Mouse (Mus musculus) hindbrain, embryonic 14.5 days (tissue): ENCODE measurements at regions not wholly inside any gene's neighbourhood (a gene's known extent, or its start where the extent isn't known, plus 50 kb on each side); places are given as distances from the start of the nearest gene placed in this dataset.

ENCODE experiments used
- ATAC-seq: fragments of 200-750 bp; cut with Nextera tagmentation; 2 replicates; pipeline ENCODE4 v1.8.0; 2017; ENCODE audit warnings: moderate number of reproducible peaks, mild to moderate bottlenecking, moderate TSS enrichment, moderate library complexity; ENCODE audit not compliant: low FRiP score
- DNase-seq: peaks from one replicate; pipeline ENCODE4 v3.0.0-alpha.2; 2015; ENCODE audit warnings: low spot score
- H3K27ac ChIP-seq: fragments of 300-500 bp; sonication (generic); 2 replicates; pipeline ENCODE4 v1.5.1; 2014; ENCODE audit warnings: mild to moderate bottlenecking, moderate library complexity
- H3K27me3 ChIP-seq: fragments of 300-500 bp; sonication (generic); 2 replicates; pipeline ENCODE4 v1.6.1; 2014; ENCODE audit warnings: mild to moderate bottlenecking, low read length, mixed read lengths; ENCODE audit not compliant: control insufficient read depth, insufficient read depth
- H3K36me3 ChIP-seq: fragments of 300-500 bp; sonication (generic); replicated peaks from 2 replicates; pipeline ENCODE4 v1.6.1; 2014; ENCODE audit not compliant: control insufficient read depth, insufficient read depth
- H3K4me1 ChIP-seq: fragments of 300-500 bp; sonication (generic); replicated peaks from 2 replicates; pipeline ENCODE4 v1.6.1; 2014; ENCODE audit warnings: antibody characterized with exemption, low read length, mixed read lengths; ENCODE audit not compliant: control insufficient read depth, insufficient read depth
- H3K4me2 ChIP-seq: fragments of 300-500 bp; sonication (generic); replicated peaks from 2 replicates; pipeline ENCODE4 v1.6.1; 2014; ENCODE audit warnings: mild to moderate bottlenecking, moderate library complexity
- H3K4me3 ChIP-seq: fragments of 300-500 bp; sonication (generic); replicated peaks from 2 replicates; pipeline ENCODE4 v1.5.1; 2014; ENCODE audit warnings: mild to moderate bottlenecking, low read length
- H3K9ac ChIP-seq: fragments of 300-500 bp; sonication (generic); 2 replicates; pipeline ENCODE4 v1.6.1; 2014
- H3K9me3 ChIP-seq: fragments of 300-500 bp; sonication (generic); 2 replicates; pipeline ENCODE4 v1.6.1; 2016; ENCODE audit warnings: low read length; ENCODE audit not compliant: control insufficient read depth
- WGBS: fragments of 180-500 bp; shearing (Covaris S2); extraction: QIAGEN DNeasy Blood & Tissue Kit; methylation state at CpG from one replicate; pipeline ENCODE4 v1.1.7; 2014; 5-methylcytosine and 5-hydroxymethylcytosine counted together

DNA sequence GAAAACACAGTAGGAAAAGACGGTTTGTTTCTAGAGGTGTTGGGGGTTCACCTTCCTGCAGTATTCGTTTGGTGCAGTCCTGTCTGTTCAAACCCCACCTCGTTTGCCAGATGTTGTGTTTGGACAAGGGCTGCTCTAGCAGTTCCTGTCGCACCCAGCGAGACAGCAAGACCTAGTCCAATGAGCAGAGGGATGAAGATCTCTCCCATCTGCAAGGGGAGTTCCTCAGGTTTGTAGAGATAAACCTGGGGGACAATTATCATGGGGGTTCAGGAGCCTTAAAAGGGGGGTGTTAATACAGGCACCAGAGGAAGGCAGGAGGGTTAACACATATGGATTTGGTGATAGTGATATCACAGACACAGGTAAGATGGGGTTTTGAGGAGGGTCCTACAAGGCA, 119.4 kb upstream of the Tmem164 start:
- Histone ChIP-seq H3K4me2 (no peak overlapping the region), H3K9ac (no peak overlapping the region), H3K4me3 (no peak overlapping the region), H3K27ac (no peak overlapping the region), H3K4me1 (no peaks in the 10 kb centered on the region), H3K27me3 (0 out of 2 replicates have a peak, but pooled peaks cover 4% of the 10 kb centered on the region), H3K9me3 (no peaks in the 10 kb centered on the region), H3K36me3 (no peaks in the 10 kb centered on the region)
- 86% methylated on average over 5 of the region's 5 CpGs for WGBS
- ATAC-seq (no peak), DNase-seq (no peak)

DNA sequence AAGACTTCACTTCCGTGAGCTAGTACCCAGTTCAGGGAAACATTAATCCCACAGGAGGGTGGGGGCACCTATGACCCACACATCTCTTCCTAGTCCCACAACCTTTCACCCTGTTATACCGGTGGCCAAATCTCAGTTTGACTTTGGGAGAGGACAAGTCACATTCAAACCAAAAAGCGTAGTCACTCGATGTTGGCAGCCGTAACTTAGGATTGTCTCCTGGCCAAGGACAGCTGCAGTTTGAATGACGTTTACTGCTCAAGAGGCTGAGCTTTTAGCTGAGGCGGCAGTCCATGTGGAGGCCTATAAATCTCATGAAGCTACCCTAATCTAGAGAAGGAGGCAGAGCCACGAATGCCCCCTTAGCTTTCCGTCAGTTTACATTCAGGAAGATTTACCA, 117.0 kb upstream of the Tmem164 start:
- DNase-seq (no peak), ATAC-seq (no peak)
- Histone ChIP-seq H3K4me2 (no peak overlapping the region), H3K9ac (no peak overlapping the region), H3K27ac (no peak overlapping the region), H3K9me3 (no peaks in the 10 kb centered on the region), H3K27me3 (0 out of 2 replicates have a peak, but pooled peaks cover 4% of the 10 kb centered on the region), H3K36me3 (no peaks in the 10 kb centered on the region), H3K4me3 (no peak overlapping the region), H3K4me1 (no peaks in the 10 kb centered on the region)
- 84% methylated on average over 9 of the region's 9 CpGs for WGBS

DNA sequence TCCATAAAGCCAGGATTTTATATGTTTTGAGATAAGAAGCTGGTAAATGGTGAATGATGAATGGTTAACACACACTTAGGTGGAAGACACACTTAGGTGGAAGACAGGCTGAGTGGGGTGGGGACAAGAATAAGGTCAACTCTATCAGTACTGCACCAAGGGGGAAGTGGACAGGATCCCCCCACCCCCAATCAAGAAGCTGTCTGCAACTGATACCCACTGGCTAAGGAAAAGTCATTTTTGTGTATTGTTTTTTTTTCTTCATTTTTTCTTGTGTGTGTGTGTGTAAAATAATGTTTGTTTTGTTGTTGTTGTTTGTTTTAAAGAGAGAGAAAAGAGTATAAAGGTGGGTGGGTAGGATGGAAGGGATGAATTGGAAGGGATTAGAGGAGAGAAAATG, 109.4 kb upstream of the Tmem164 start:
- no peaks in the 10 kb centered on the region for H3K4me1 ChIP-seq

DNA sequence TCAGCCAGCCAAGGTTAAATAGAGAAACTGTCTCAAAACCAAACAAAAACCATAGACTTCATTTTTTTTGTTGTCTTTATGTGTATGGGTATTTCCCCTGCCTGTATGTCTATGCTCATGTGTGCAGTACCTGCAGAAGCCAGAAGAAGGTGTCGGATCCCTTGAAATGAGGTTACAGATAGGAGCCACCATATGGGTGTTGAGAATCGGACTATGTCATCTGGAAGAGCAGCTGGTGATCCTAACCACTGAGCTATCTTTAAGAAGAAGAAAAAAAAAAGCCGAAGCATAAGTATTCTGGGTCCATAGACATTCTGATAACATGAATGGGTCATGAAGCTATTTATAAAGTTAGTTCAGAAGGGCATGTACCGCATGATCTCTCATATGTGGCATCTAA, 107.2 kb upstream of the Tmem164 start:
- DNase-seq: no peak
- H3K4me1 ChIP-seq: no peaks in the 10 kb centered on the region
- H3K4me3 ChIP-seq: no peak overlapping the region
- 93% methylated on average over 4 of the region's 4 CpGs for whole genome bisulfite sequencing
- no peak overlapping the region for H3K27ac ChIP-seq
- H3K9me3 ChIP-seq: no peaks in the 10 kb centered on the region
- no peaks in the 10 kb centered on the region for H3K36me3 ChIP-seq
- no peaks in the 10 kb centered on the region; the same call in 1 of the 2 replicates for H3K27me3 ChIP-seq
- no peak overlapping the region for H3K9ac ChIP-seq
- ATAC-seq: no peak
- H3K4me2 ChIP-seq: no peak overlapping the region

More for the DNA sequence above, 109.4 kb upstream of the Tmem164 start:
- DNase-seq (no peak), ATAC-seq (no peak)
- Histone ChIP-seq H3K4me3 (no peak overlapping the region), H3K27ac (no peak overlapping the region), H3K36me3 (no peaks in the 10 kb centered on the region), H3K4me2 (no peak overlapping the region), H3K27me3 (no peaks in the 10 kb centered on the region; the same call in 1 of the 2 replicates), H3K9ac (no peak overlapping the region), H3K9me3 (no peaks in the 10 kb centered on the region)

DNA sequence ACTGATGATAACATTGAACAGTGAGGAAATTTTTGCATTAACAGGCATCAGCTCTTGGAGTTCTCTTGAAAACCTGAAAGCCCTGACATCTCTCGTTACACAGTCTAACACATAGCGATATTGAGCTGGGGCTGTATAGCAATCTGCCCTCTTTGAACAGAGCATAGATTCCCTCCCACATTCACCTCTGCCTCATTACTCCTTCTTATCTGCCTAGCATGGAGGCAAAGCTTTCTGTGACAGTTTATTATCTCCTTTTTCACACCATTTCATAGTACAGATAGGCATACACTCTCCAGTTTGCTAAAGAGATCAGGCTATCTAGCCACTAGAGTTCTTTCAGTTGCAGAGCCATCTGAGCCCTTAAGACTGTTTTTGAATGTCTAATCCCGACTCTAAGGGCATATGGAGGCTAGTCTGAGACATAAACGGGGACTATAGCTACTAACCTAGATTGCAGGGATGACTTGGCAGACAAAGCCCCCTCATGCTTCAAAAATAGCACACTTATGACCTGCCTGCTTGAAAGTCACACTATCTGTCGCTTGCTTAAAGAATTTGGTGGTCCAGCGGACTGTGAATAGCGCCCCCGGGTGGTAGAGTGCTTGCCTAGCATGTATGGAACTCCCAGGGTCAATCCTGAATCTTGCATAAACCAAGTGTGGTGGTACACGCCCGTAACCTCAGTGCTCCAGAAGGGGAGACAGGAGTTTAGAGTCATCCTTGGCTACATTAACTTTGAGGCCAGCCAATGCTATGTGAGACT, 106.1 kb upstream of the Tmem164 start:
- no peaks in the 10 kb centered on the region; the same call in 1 of the 2 replicates for H3K27me3 ChIP-seq
- H3K27ac ChIP-seq: no peak overlapping the region
- H3K9me3 ChIP-seq: no peaks in the 10 kb centered on the region
- H3K4me2 ChIP-seq: no peak overlapping the region
- no peaks in the 10 kb centered on the region for H3K36me3 ChIP-seq
- DNase-seq (no peak), ATAC-seq (no peak)
- 57% methylated on average over 10 of the region's 10 CpGs for WGBS
- no peak overlapping the region for H3K9ac ChIP-seq
- H3K4me3 ChIP-seq: no peak overlapping the region
- H3K4me1 ChIP-seq: no peaks in the 10 kb centered on the region

DNA sequence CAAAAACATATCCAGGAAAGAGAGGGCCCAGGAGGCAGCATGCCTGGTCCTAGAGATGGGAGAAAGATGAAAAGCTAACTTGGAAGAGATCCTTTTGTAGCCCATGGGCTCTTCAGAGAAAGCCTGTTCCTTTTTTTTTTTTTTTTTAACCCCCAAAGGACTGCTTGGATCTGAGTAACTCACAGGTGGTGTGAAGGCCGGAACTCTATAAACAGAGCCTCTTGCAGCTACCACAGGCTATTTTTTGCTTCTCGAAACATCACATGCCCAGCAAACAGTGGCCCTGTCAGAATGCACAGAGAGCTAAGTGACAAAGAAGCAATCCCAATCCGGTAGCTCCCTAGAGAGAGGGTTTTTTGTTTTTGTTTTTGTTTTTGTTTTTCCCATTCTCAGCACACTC, 105.1 kb upstream of the Tmem164 start:
- H3K4me1 ChIP-seq: no peaks in the 10 kb centered on the region

DNA sequence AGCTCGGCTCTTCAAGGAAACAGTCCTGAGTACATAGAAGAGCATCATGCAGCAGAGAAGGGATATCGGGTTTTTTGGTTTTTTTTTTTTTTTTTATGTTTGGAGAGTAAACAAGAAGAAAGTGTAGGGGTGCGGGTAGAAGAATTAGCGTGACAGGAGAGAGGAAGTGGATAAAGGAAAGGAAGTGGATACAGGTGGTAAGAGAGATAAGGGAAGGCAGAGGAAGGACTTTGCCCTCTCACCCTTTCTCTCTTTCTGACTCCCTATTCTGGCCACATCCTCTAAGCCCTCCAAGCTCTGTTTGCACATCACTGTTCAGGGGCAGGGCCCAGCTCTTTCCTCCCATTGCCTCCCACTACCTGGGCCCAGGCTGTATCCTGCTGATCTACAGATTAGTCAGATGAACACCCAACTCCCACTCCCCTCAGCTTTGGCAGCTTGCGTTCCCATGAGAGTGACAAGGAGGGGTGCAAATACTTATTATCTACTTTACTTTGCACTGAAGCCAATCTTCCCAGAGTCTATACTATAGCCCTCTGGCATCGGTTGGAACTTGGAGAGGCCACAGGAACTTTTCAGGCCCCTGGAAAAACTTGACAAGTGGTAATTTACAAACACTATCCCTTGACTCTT, 103.6 kb upstream of the Tmem164 start:
- Histone ChIP-seq H3K4me3 (no peak overlapping the region), H3K4me1 (no peaks in the 10 kb centered on the region), H3K4me2 (no peak overlapping the region), H3K27ac (no peak overlapping the region), H3K9ac (no peak overlapping the region), H3K36me3 (no peaks in the 10 kb centered on the region), H3K27me3 (no peaks in the 10 kb centered on the region), H3K9me3 (no peaks in the 10 kb centered on the region)
- DNase-seq: no peak
- WGBS: 87% methylated on average over 6 of the region's 6 CpGs
- ATAC-seq: no peak

More for the DNA sequence above, 105.1 kb upstream of the Tmem164 start:
- H3K9ac ChIP-seq: no peak overlapping the region
- no peaks in the 10 kb centered on the region for H3K9me3 ChIP-seq
- no peak for ATAC-seq
- no peaks in the 10 kb centered on the region; the same call in 1 of the 2 replicates for H3K27me3 ChIP-seq
- WGBS: 69% methylated on average over 3 of the region's 3 CpGs
- no peak overlapping the region for H3K4me2 ChIP-seq
- no peak overlapping the region for H3K27ac ChIP-seq
- no peaks in the 10 kb centered on the region for H3K36me3 ChIP-seq
- no peak overlapping the region for H3K4me3 ChIP-seq
- DNase-seq: no peak

DNA sequence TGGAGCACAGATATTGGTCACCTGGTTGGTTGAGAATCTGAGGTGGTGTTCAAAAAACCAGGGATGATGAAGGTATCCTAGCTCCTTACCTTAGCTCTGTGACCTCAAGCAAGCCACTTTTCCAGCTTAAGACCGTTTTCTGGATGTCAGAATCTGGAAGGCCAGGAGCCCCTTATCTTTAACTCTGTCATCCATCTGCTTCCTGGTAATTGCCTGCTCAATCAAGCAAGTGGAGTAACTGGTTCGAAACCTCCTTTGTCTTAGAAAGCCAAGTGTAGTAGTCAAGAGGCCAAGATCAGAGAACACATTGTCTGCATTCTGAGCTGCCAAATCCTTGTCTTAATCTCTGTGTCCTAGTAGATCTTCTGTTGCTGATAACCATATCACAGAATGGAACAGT, 95.9 kb upstream of the Tmem164 start:
- Histone ChIP-seq H3K36me3 (no peaks in the 10 kb centered on the region), H3K9me3 (no peaks in the 10 kb centered on the region), H3K27ac (no peak overlapping the region), H3K27me3 (no peaks in the 10 kb centered on the region; the same call in 1 of the 2 replicates), H3K4me2 (no peak overlapping the region), H3K4me3 (no peak overlapping the region), H3K9ac (no peak overlapping the region), H3K4me1 (no peaks in the 10 kb centered on the region)
- WGBS: 81% methylated on average over 2 of the region's 2 CpGs
- ATAC-seq (no peak), DNase-seq (no peak)

DNA sequence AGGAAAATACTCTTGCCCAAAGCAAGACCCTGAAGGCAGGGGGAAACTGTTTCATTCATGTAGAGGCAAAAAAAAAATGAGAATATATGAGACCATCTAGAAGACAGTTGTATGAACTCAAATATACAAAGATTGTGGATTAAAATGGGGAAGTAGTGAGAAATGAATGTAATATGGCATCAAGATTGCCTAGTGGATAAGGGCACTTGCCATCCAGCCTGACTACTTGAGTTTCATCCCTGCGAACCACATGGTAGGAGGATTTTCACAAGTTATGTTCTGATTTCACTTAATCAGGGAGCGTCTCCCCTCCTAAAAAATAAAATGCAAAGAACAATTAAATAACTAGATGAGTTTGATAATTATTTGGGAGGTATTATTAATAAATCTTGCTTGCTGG, 81.8 kb upstream of the Tmem164 start:
- H3K27ac ChIP-seq: no peak overlapping the region
- H3K4me3 ChIP-seq: no peak overlapping the region
- H3K9ac ChIP-seq: no peak overlapping the region
- DNase-seq: no peak
- H3K4me2 ChIP-seq: no peak overlapping the region
- H3K36me3 ChIP-seq: no peaks in the 10 kb centered on the region
- ATAC-seq: no peak
- H3K4me1 ChIP-seq: no peaks in the 10 kb centered on the region
- WGBS: 95% methylated on average over 2 of the region's 2 CpGs
- no peaks in the 10 kb centered on the region for H3K9me3 ChIP-seq
- peaks cover 5% of the 10 kb centered on the region; the same call in 1 of the 2 replicates for H3K27me3 ChIP-seq
